Mouse (Mus musculus) CH12.LX (cell line): Measurements from ENCODE around the gene Dkk3. TPM values are rescaled to one million over a fixed set of nuclear protein-coding genes. Genes with fewer than 3 reads are reported as not detected.

Source experiments
- DNase-seq: peaks from one replicate; pipeline ENCODE4 v3.0.0-alpha.2; 2013; ENCODE audit errors: extremely low read depth
- H3K27ac ChIP-seq: 2 replicates; pipeline ENCODE4 v1.5.1; 2012; ENCODE audit warnings: low read depth, mild to moderate bottlenecking, control low read depth, moderate library complexity; ENCODE audit not compliant: insufficient read depth
- H3K27me3 ChIP-seq: replicated peaks from 2 replicates; pipeline ENCODE3; 2012; ENCODE audit warnings: inconsistent platforms
- H3K36me3 ChIP-seq, 2 experiments: replicated peaks in 1 of 2; 2 replicates each; pipeline versions ENCODE3 to v1.6.1; 2012; ENCODE audit warnings: inconsistent platforms in 1 of 2, low read length in 1 of 2, mild to moderate bottlenecking in 1 of 2, mixed read lengths in 1 of 2, moderate library complexity in 1 of 2; ENCODE audit not compliant: control insufficient read depth in 1 of 2, insufficient read depth in 1 of 2
- H3K4me1 ChIP-seq, 2 experiments: 2 replicates each; pipeline ENCODE4 v1.6.1; 2012; ENCODE audit warnings: inconsistent platforms in 1 of 2, moderate library complexity in 1 of 2; ENCODE audit not compliant: insufficient read depth in 2 of 2, control insufficient read depth in 1 of 2
- H3K4me2 ChIP-seq: 2 replicates; pipeline ENCODE4 v1.6.1; 2012; ENCODE audit warnings: low read depth, mild to moderate bottlenecking, control low read depth; ENCODE audit not compliant: poor library complexity, insufficient read depth, severe bottlenecking
- H3K4me3 ChIP-seq, 3 experiments: fragments of 150-350 bp in 1 of 3; sonication (generic) in 1 of 3; replicated peaks in 1 of 3; 2 replicates each; pipeline versions ENCODE3 to v1.5.1; 2011 to 2012; ENCODE audit warnings: low read depth in 2 of 3, low read length in 2 of 3, mild to moderate bottlenecking in 2 of 3, moderate library complexity in 2 of 3, control low read depth in 1 of 3, improper control_type of control experiment in 1 of 3, inconsistent platforms in 1 of 3, mixed read lengths in 1 of 3; ENCODE audit not compliant: poor library complexity in 1 of 3
- H3K79me2 ChIP-seq: replicated peaks from 2 replicates; pipeline ENCODE4 v1.6.1; 2012; ENCODE audit warnings: mild to moderate bottlenecking, moderate library complexity; ENCODE audit not compliant: control insufficient read depth, poor library complexity, insufficient read depth, severe bottlenecking; ENCODE audit errors: extremely low read depth
- H3K9ac ChIP-seq: 2 replicates; pipeline ENCODE4 v1.6.1; 2012; ENCODE audit warnings: low read depth, mild to moderate bottlenecking, control low read depth, moderate library complexity; ENCODE audit not compliant: insufficient read depth
- H3K9me3 ChIP-seq: replicated peaks from 2 replicates; pipeline ENCODE3; 2012; ENCODE audit warnings: low read length, inconsistent platforms, mixed read lengths
- CHD2 ChIP-seq: IDR thresholded peaks from 2 replicates; pipeline ENCODE4 v1.6.1; 2011; ENCODE audit warnings: low read length, improper control_type of control experiment
- CTCF ChIP-seq, 2 experiments: IDR thresholded peaks in 1 of 2; conservative IDR thresholded peaks in 1 of 2; 2 replicates each; pipeline ENCODE4 v1.5.1; 2011 to 2012; ENCODE audit warnings: low read depth in 2 of 2, low read length in 2 of 2, improper control_type of control experiment in 1 of 2, inconsistent platforms in 1 of 2, mild to moderate bottlenecking in 1 of 2, moderate library complexity in 1 of 2
- E2F4 ChIP-seq: IDR thresholded peaks from 2 replicates; pipeline ENCODE4 v1.6.1; 2011; ENCODE audit warnings: low read depth, low read length, improper control_type of control experiment; ENCODE audit not compliant: insufficient replicate concordance
- ELF1 ChIP-seq: IDR thresholded peaks from 2 replicates; pipeline ENCODE4 v1.6.1; 2014; ENCODE audit warnings: low read depth, mild to moderate bottlenecking, inconsistent platforms, low read length, improper control_type of control experiment
- ETS1 ChIP-seq: conservative IDR thresholded peaks from 2 replicates; pipeline ENCODE4 v1.6.1; 2012; ENCODE audit warnings: low read depth, mild to moderate bottlenecking, inconsistent platforms, low read length, improper control_type of control experiment, moderate library complexity
- GABPA ChIP-seq: IDR thresholded peaks from 2 replicates; pipeline ENCODE4 v1.6.1; 2012; ENCODE audit warnings: low read depth, low read length, improper control_type of control experiment, inconsistent platforms; ENCODE audit not compliant: insufficient replicate concordance
- IRF4 ChIP-seq: IDR thresholded peaks from 2 replicates; pipeline ENCODE4 v1.6.1; 2014; ENCODE audit warnings: low read depth, mild to moderate bottlenecking, inconsistent platforms, low read length, improper control_type of control experiment
- JUN ChIP-seq: IDR thresholded peaks from 2 replicates; pipeline ENCODE4 v1.6.1; 2011; ENCODE audit warnings: low read depth, mild to moderate bottlenecking, low read length, improper control_type of control experiment, moderate library complexity; ENCODE audit not compliant: insufficient read depth
- JUND ChIP-seq: conservative IDR thresholded peaks from 2 replicates; pipeline ENCODE4 v1.6.1; 2011; ENCODE audit warnings: low read depth, low read length, improper control_type of control experiment
- KAT2A ChIP-seq: IDR thresholded peaks from 2 replicates; pipeline ENCODE4 v1.6.1; 2012; ENCODE audit warnings: low read length, improper control_type of control experiment, inconsistent platforms; ENCODE audit not compliant: insufficient replicate concordance
- MAFK ChIP-seq: IDR thresholded peaks from 2 replicates; pipeline ENCODE4 v1.6.1; 2011; ENCODE audit warnings: low read length, improper control_type of control experiment; ENCODE audit not compliant: insufficient replicate concordance
- MAX ChIP-seq: IDR thresholded peaks from 2 replicates; pipeline ENCODE4 v1.6.1; 2011; ENCODE audit warnings: low read length, improper control_type of control experiment
- MEF2A ChIP-seq: IDR thresholded peaks from 2 replicates; pipeline ENCODE4 v1.6.1; 2014; ENCODE audit warnings: low read depth, mild to moderate bottlenecking, inconsistent platforms, low read length, improper control_type of control experiment, borderline replicate concordance
- MXI1 ChIP-seq: IDR thresholded peaks from 2 replicates; pipeline ENCODE4 v1.6.1; 2011; ENCODE audit warnings: mild to moderate bottlenecking, low read depth, low read length, improper control_type of control experiment
- MYC ChIP-seq: IDR thresholded peaks from 2 replicates; pipeline ENCODE4 v1.6.1; 2011; ENCODE audit warnings: low read depth, mild to moderate bottlenecking, improper control_type of control experiment, low read length
- NELFE ChIP-seq: IDR thresholded peaks from 2 replicates; pipeline ENCODE4 v1.6.1; 2011; ENCODE audit warnings: low read depth, low read length, improper control_type of control experiment
- POLR2A ChIP-seq: IDR thresholded peaks from 2 replicates; pipeline ENCODE4 v1.6.1; 2011; ENCODE audit warnings: low read depth, mild to moderate bottlenecking, improper control_type of control experiment, low read length
- RCOR1 ChIP-seq: conservative IDR thresholded peaks from 2 replicates; pipeline ENCODE4 v1.6.1; 2012; ENCODE audit warnings: low read depth, mild to moderate bottlenecking, inconsistent platforms, low read length, improper control_type of control experiment
- SIN3A ChIP-seq: IDR thresholded peaks from 2 replicates; pipeline ENCODE4 v1.6.1; 2012; ENCODE audit warnings: low read length, improper control_type of control experiment, inconsistent platforms
- SMC3 ChIP-seq: IDR thresholded peaks from 2 replicates; pipeline ENCODE4 v1.6.1; 2011; ENCODE audit warnings: low read depth, low read length, improper control_type of control experiment
- TBP ChIP-seq: conservative IDR thresholded peaks from 2 replicates; pipeline ENCODE4 v1.6.1; 2011; ENCODE audit warnings: low read depth, low read length, improper control_type of control experiment
- TCF12 ChIP-seq: IDR thresholded peaks from 2 replicates; pipeline ENCODE4 v1.6.1; 2014; ENCODE audit warnings: low read depth, mild to moderate bottlenecking, inconsistent platforms, low read length, improper control_type of control experiment
- USF2 ChIP-seq: conservative IDR thresholded peaks from 2 replicates; pipeline ENCODE4 v1.6.1; 2011; ENCODE audit warnings: low read depth, low read length, improper control_type of control experiment
- ZMIZ1 ChIP-seq: IDR thresholded peaks from 2 replicates; pipeline ENCODE4 v1.6.1; 2012; ENCODE audit warnings: low read depth, mild to moderate bottlenecking, inconsistent platforms, low read length, improper control_type of control experiment
- dilution Hi-C: fragments of 300-500 bp; cut with MboI; formaldehyde crosslinking; loops from 2 replicates; pipeline ENCODE4 v1.14.3; 2020; ENCODE audit warnings: low sequenced_read_pairs; ENCODE audit not compliant: extremely low pct_unique_long_range_greater_than_20kb, extremely low pct_ligation_motif_present
- in situ Hi-C: fragments of 300-500 bp; cut with MboI; formaldehyde crosslinking; loops from 3 replicates; pipeline ENCODE4 v1.14.3; 2019; ENCODE audit warnings: low sequenced_read_pairs, low pct_ligation_motif_present, low pct_unique_long_range_greater_than_20kb, mixed read lengths
- polyA plus RNA-seq: library from polyadenylated mRNA; unstranded; fragments of >175 nt; gene quantifications from 2 replicates; pipeline ENCODE4 v1.2.1, GENCODE M21; 2012; ENCODE audit warnings: low read depth; ENCODE audit not compliant: insufficient read length
- total RNA-seq, 2 experiments: library from RNA; depleted of rRNA; stranded (reverse); fragments of 300-350 nt in 1 of 2; fragments of >200 nt in 1 of 2; gene quantifications; 2 replicates each; pipeline ENCODE4 v1.2.3; 2012 to 2014

The Dkk3 gene
- total and polyA plus RNA-seq, 3 experiments = 0.38 to 0.55 (median 0.54) TPM

GRCm38 (mm10) chr7:112202194-112202593, 43.3 kb upstream of the Dkk3 start:
- no peak for TF ChIP-seq ETS1
- TF ChIP-seq ELF1 = no peak
- TF ChIP-seq USF2 = no peak
- no peak for DNase-seq
- H3K4me2 ChIP-seq = no peak overlapping the region

GRCm38 (mm10) chr7:112200761-112201160, 41.9 kb upstream of the Dkk3 start:
- no peak overlapping the region for H3K4me3 ChIP-seq
- no peak overlapping the region for H3K9ac ChIP-seq
- H3K36me3 ChIP-seq = no peaks in the 10 kb centered on the region
- no peaks in the 10 kb centered on the region for H3K79me2 ChIP-seq
- H3K4me2 ChIP-seq = no peak overlapping the region
- DNase-seq = no peak
- in situ Hi-C loops (no loop called here), dilution Hi-C loops (no loop called here)
- peaks cover 17% of the 10 kb centered on the region for H3K27me3 ChIP-seq
- no peak overlapping the region for H3K27ac ChIP-seq
- TF ChIP-seq CTCF (conservative IDR thresholded peaks at IDR 0.05 in 1 of 2, IDR thresholded peaks at IDR 0.05 in 1 of 2; ENCODE audit: low read depth in 2 of 2, low read length in 2 of 2) (no peak), NELFE (no peak), SMC3 (no peak), GABPA (no peak), MYC (no peak), SIN3A (no peak), JUND (no peak), ZMIZ1 (no peak), RCOR1 (no peak), JUN (no peak), MXI1 (no peak), TBP (no peak), IRF4 (no peak)
- peaks cover 5 to 19% of the 10 kb centered on the region in 2 experiments; a peak in 3 of 4 replicates for H3K4me1 ChIP-seq
- H3K9me3 ChIP-seq = no peaks in the 10 kb centered on the region

More at GRCm38 (mm10) chr7:112202194-112202593, 43.3 kb upstream of the Dkk3 start:
- in situ Hi-C loops (no loop called here), dilution Hi-C loops (no loop called here)
- Histone ChIP-seq H3K4me1 (peaks cover 5 to 19% of the 10 kb centered on the region in 2 experiments; a peak in 3 of 4 replicates), H3K27me3 (peaks cover 12% of the 10 kb centered on the region), H3K9ac (no peak overlapping the region), H3K79me2 (no peaks in the 10 kb centered on the region), H3K27ac (no peak overlapping the region), H3K9me3 (peaks cover 6% of the 10 kb centered on the region), H3K36me3 (no peaks in the 10 kb centered on the region), H3K4me3 (no peak overlapping the region)

GRCm38 (mm10) chr7:112199343-112199742, 40.5 kb upstream of the Dkk3 start:
- dilution Hi-C loops = no loop called here
- H3K36me3 ChIP-seq = no peaks in the 10 kb centered on the region

More at GRCm38 (mm10) chr7:112199343-112199742, 40.5 kb upstream of the Dkk3 start:
- H3K9me3 ChIP-seq = no peaks in the 10 kb centered on the region
- no peak overlapping the region for H3K9ac ChIP-seq
- no peaks in the 10 kb centered on the region for H3K79me2 ChIP-seq
- no peak for TF ChIP-seq USF2
- TF ChIP-seq TCF12 = no peak
- no peak for TF ChIP-seq MAFK
- TF ChIP-seq JUN = no peak
- TF ChIP-seq E2F4 = no peak
- TF ChIP-seq ELF1 = no peak
- no peak for TF ChIP-seq POLR2A
- no peak for TF ChIP-seq SIN3A
- TF ChIP-seq NELFE = no peak
- TF ChIP-seq MEF2A = no peak
- TF ChIP-seq IRF4 = no peak
- no peak for TF ChIP-seq MYC
- TF ChIP-seq MAX = no peak
- TF ChIP-seq GABPA = no peak
- no peak for TF ChIP-seq KAT2A
- no peak for TF ChIP-seq ETS1
- no peak for TF ChIP-seq CTCF (conservative IDR thresholded peaks at IDR 0.05 in 1 of 2, IDR thresholded peaks at IDR 0.05 in 1 of 2; ENCODE audit: low read depth in 2 of 2, low read length in 2 of 2)
- TF ChIP-seq CHD2 = no peak
- H3K4me2 ChIP-seq = no peak overlapping the region
- H3K4me3 ChIP-seq = no peak overlapping the region
- no peak for DNase-seq
- H3K4me1 ChIP-seq = peaks cover 4 to 12% of the 10 kb centered on the region in 2 experiments; a peak in 3 of 4 replicates
- in situ Hi-C loops = no loop called here
- H3K27me3 ChIP-seq = peaks cover 17% of the 10 kb centered on the region
- H3K27ac ChIP-seq = no peak overlapping the region
